Mouse (Mus musculus) CH12.LX (cell line): Measurements from ENCODE around the gene Dok4. TPM values are rescaled to one million over a fixed set of nuclear protein-coding genes. Genes with fewer than 3 reads are reported as not detected.

ENCODE experiments used
- DNase-seq: peaks from one replicate; pipeline ENCODE4 v3.0.0-alpha.2; 2013; ENCODE audit errors: extremely low read depth
- H3K27ac ChIP-seq: 2 replicates; pipeline ENCODE4 v1.5.1; 2012; ENCODE audit warnings: low read depth, mild to moderate bottlenecking, control low read depth, moderate library complexity; ENCODE audit not compliant: insufficient read depth
- H3K27me3 ChIP-seq: replicated peaks from 2 replicates; pipeline ENCODE3; 2012; ENCODE audit warnings: inconsistent platforms
- H3K36me3 ChIP-seq, 2 experiments: replicated peaks in 1 of 2; 2 replicates each; pipeline versions ENCODE3 to v1.6.1; 2012; ENCODE audit warnings: inconsistent platforms in 1 of 2, low read length in 1 of 2, mild to moderate bottlenecking in 1 of 2, mixed read lengths in 1 of 2, moderate library complexity in 1 of 2; ENCODE audit not compliant: control insufficient read depth in 1 of 2, insufficient read depth in 1 of 2
- H3K4me1 ChIP-seq, 2 experiments: 2 replicates each; pipeline ENCODE4 v1.6.1; 2012; ENCODE audit warnings: inconsistent platforms in 1 of 2, moderate library complexity in 1 of 2; ENCODE audit not compliant: insufficient read depth in 2 of 2, control insufficient read depth in 1 of 2
- H3K4me2 ChIP-seq: 2 replicates; pipeline ENCODE4 v1.6.1; 2012; ENCODE audit warnings: low read depth, mild to moderate bottlenecking, control low read depth; ENCODE audit not compliant: poor library complexity, insufficient read depth, severe bottlenecking
- H3K4me3 ChIP-seq, 3 experiments: fragments of 150-350 bp in 1 of 3; sonication (generic) in 1 of 3; replicated peaks in 1 of 3; 2 replicates each; pipeline versions ENCODE3 to v1.5.1; 2011 to 2012; ENCODE audit warnings: low read depth in 2 of 3, low read length in 2 of 3, mild to moderate bottlenecking in 2 of 3, moderate library complexity in 2 of 3, control low read depth in 1 of 3, improper control_type of control experiment in 1 of 3, inconsistent platforms in 1 of 3, mixed read lengths in 1 of 3; ENCODE audit not compliant: poor library complexity in 1 of 3
- H3K79me2 ChIP-seq: replicated peaks from 2 replicates; pipeline ENCODE4 v1.6.1; 2012; ENCODE audit warnings: mild to moderate bottlenecking, moderate library complexity; ENCODE audit not compliant: control insufficient read depth, poor library complexity, insufficient read depth, severe bottlenecking; ENCODE audit errors: extremely low read depth
- H3K9ac ChIP-seq: 2 replicates; pipeline ENCODE4 v1.6.1; 2012; ENCODE audit warnings: low read depth, mild to moderate bottlenecking, control low read depth, moderate library complexity; ENCODE audit not compliant: insufficient read depth
- H3K9me3 ChIP-seq: replicated peaks from 2 replicates; pipeline ENCODE3; 2012; ENCODE audit warnings: low read length, inconsistent platforms, mixed read lengths
- BHLHE40 ChIP-seq: IDR thresholded peaks from 2 replicates; pipeline ENCODE4 v1.6.1; 2011; ENCODE audit warnings: mild to moderate bottlenecking, low read depth, low read length, improper control_type of control experiment
- CHD1 ChIP-seq: IDR thresholded peaks from 2 replicates; pipeline ENCODE4 v1.6.1; 2012; ENCODE audit warnings: low read depth, low read length, improper control_type of control experiment, inconsistent platforms
- CTCF ChIP-seq, 2 experiments: IDR thresholded peaks in 1 of 2; conservative IDR thresholded peaks in 1 of 2; 2 replicates each; pipeline ENCODE4 v1.5.1; 2011 to 2012; ENCODE audit warnings: low read depth in 2 of 2, low read length in 2 of 2, improper control_type of control experiment in 1 of 2, inconsistent platforms in 1 of 2, mild to moderate bottlenecking in 1 of 2, moderate library complexity in 1 of 2
- E2F4 ChIP-seq: IDR thresholded peaks from 2 replicates; pipeline ENCODE4 v1.6.1; 2011; ENCODE audit warnings: low read depth, low read length, improper control_type of control experiment; ENCODE audit not compliant: insufficient replicate concordance
- EP300 ChIP-seq: IDR thresholded peaks from 2 replicates; pipeline ENCODE4 v1.6.1; 2011; ENCODE audit warnings: low read length, improper control_type of control experiment
- IRF4 ChIP-seq: IDR thresholded peaks from 2 replicates; pipeline ENCODE4 v1.6.1; 2014; ENCODE audit warnings: low read depth, mild to moderate bottlenecking, inconsistent platforms, low read length, improper control_type of control experiment
- JUN ChIP-seq: IDR thresholded peaks from 2 replicates; pipeline ENCODE4 v1.6.1; 2011; ENCODE audit warnings: low read depth, mild to moderate bottlenecking, low read length, improper control_type of control experiment, moderate library complexity; ENCODE audit not compliant: insufficient read depth
- JUND ChIP-seq: conservative IDR thresholded peaks from 2 replicates; pipeline ENCODE4 v1.6.1; 2011; ENCODE audit warnings: low read depth, low read length, improper control_type of control experiment
- KAT2A ChIP-seq: IDR thresholded peaks from 2 replicates; pipeline ENCODE4 v1.6.1; 2012; ENCODE audit warnings: low read length, improper control_type of control experiment, inconsistent platforms; ENCODE audit not compliant: insufficient replicate concordance
- MAFK ChIP-seq: IDR thresholded peaks from 2 replicates; pipeline ENCODE4 v1.6.1; 2011; ENCODE audit warnings: low read length, improper control_type of control experiment; ENCODE audit not compliant: insufficient replicate concordance
- MAX ChIP-seq: IDR thresholded peaks from 2 replicates; pipeline ENCODE4 v1.6.1; 2011; ENCODE audit warnings: low read length, improper control_type of control experiment
- MXI1 ChIP-seq: IDR thresholded peaks from 2 replicates; pipeline ENCODE4 v1.6.1; 2011; ENCODE audit warnings: mild to moderate bottlenecking, low read depth, low read length, improper control_type of control experiment
- PAX5 ChIP-seq: IDR thresholded peaks from 2 replicates; pipeline ENCODE4 v1.6.1; 2012; ENCODE audit warnings: low read length, inconsistent platforms, mixed read lengths
- POLR2A ChIP-seq: IDR thresholded peaks from 2 replicates; pipeline ENCODE4 v1.6.1; 2011; ENCODE audit warnings: low read depth, mild to moderate bottlenecking, improper control_type of control experiment, low read length
- RAD21 ChIP-seq: IDR thresholded peaks from 2 replicates; pipeline ENCODE4 v1.6.1; 2011; ENCODE audit warnings: low read depth, mild to moderate bottlenecking, low read length, improper control_type of control experiment, moderate library complexity
- SMC3 ChIP-seq: IDR thresholded peaks from 2 replicates; pipeline ENCODE4 v1.6.1; 2011; ENCODE audit warnings: low read depth, low read length, improper control_type of control experiment
- ZNF384 ChIP-seq: IDR thresholded peaks from 2 replicates; pipeline ENCODE4 v1.6.1; 2012; ENCODE audit warnings: low read depth, low read length, improper control_type of control experiment, inconsistent platforms
- dilution Hi-C: fragments of 300-500 bp; cut with MboI; formaldehyde crosslinking; loops from 2 replicates; pipeline ENCODE4 v1.14.3; 2020; ENCODE audit warnings: low sequenced_read_pairs; ENCODE audit not compliant: extremely low pct_unique_long_range_greater_than_20kb, extremely low pct_ligation_motif_present
- in situ Hi-C: fragments of 300-500 bp; cut with MboI; formaldehyde crosslinking; loops from 3 replicates; pipeline ENCODE4 v1.14.3; 2019; ENCODE audit warnings: low sequenced_read_pairs, low pct_ligation_motif_present, low pct_unique_long_range_greater_than_20kb, mixed read lengths
- polyA plus RNA-seq: library from polyadenylated mRNA; unstranded; fragments of >175 nt; gene quantifications from 2 replicates; pipeline ENCODE4 v1.2.1, GENCODE M21; 2012; ENCODE audit warnings: low read depth; ENCODE audit not compliant: insufficient read length
- total RNA-seq, 2 experiments: library from RNA; depleted of rRNA; stranded (reverse); fragments of 300-350 nt in 1 of 2; fragments of >200 nt in 1 of 2; gene quantifications; 2 replicates each; pipeline ENCODE4 v1.2.3; 2012 to 2014

Gene Dok4
- total and polyA plus RNA-seq, 3 experiments: 1.9 to 2.3 (median 2.3) TPM

- dilution Hi-C loops (no loop called here), in situ Hi-C loops (no loop called here)
- H3K27ac ChIP-seq: no peak overlapping the region
- H3K9ac ChIP-seq: no peak overlapping the region
- H3K9me3 ChIP-seq: no peaks in the 10 kb centered on the region
- peaks cover 8 to 36% of the 10 kb centered on the region in 2 experiments; a peak in 2 of 4 replicates for H3K4me1 ChIP-seq
- H3K79me2 ChIP-seq: no peaks in the 10 kb centered on the region
- no peak for DNase-seq
- no peaks in the 10 kb centered on the region for H3K36me3 ChIP-seq
- no peak overlapping the region for H3K4me3 ChIP-seq
- TF ChIP-seq MAX (no peak), BHLHE40 (no peak), IRF4 (no peak), EP300 (no peak), KAT2A (no peak), CTCF (conservative IDR thresholded peaks at IDR 0.05 in 1 of 2, IDR thresholded peaks at IDR 0.05 in 1 of 2; ENCODE audit: low read depth in 2 of 2, low read length in 2 of 2) (no peak), JUN (no peak)
- no peak overlapping the region for H3K4me2 ChIP-seq
- peaks cover 17% of the 10 kb centered on the region for H3K27me3 ChIP-seq
Measured at GRCm38 (mm10) chr8:94876820-94877219, 690 bp upstream of the Dok4 start.

DNA sequence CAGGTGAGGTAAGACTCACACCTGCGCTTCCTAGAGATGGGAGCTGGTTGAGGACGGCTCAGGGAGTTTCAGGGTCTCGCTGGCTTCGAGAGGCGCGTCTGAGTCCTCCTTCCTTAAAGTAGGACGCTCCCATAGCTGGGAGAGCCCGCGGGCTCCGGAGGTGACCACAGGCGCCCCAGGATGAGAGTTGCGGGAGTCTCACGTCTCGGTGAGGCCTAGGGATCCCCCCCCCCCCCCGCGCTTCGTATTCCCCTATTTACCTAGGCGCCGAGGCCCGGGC is 319 bp downstream of the Dok4 start:
- no peak for DNase-seq
- no peak overlapping the region for H3K27ac ChIP-seq
- H3K9me3 ChIP-seq: no peaks in the 10 kb centered on the region
- H3K36me3 ChIP-seq: no peaks in the 10 kb centered on the region
- H3K4me3 ChIP-seq: peak overlapping the region; percentile 29 to 55 (median 53)
- H3K4me2 ChIP-seq: peak overlapping the region; percentile 89
- no peaks in the 10 kb centered on the region for H3K79me2 ChIP-seq
- dilution Hi-C loops: no loop called here
- in situ Hi-C loops: no loop called here
- TF ChIP-seq SMC3 (no peak), RAD21 (no peak), CHD1 (no peak), JUND (no peak), MXI1 (no peak), ZNF384 (no peak), E2F4 (no peak), POLR2A (no peak), KAT2A (no peak), PAX5 (no peak), JUN (no peak), MAFK (no peak)
- H3K27me3 ChIP-seq: peaks cover 17% of the 10 kb centered on the region
- peaks cover 8 to 36% of the 10 kb centered on the region in 2 experiments; a peak in 2 of 4 replicates for H3K4me1 ChIP-seq
- peak overlapping the region; percentile 50 for H3K9ac ChIP-seq
